Mouse (Mus musculus) adrenal gland, postnatal 10 days (tissue): ENCODE measurements at regions not wholly inside any gene's neighbourhood (a gene's known extent, or its start where the extent isn't known, plus 50 kb on each side); places are given as distances from the start of the nearest gene placed in this dataset.

Experiments used
- DNase-seq: peaks from one replicate; pipeline ENCODE4 v3.0.0; 2021; ENCODE audit warnings: mixed read lengths

- DNase-seq, result no peak
These were observed 105.8 kb upstream of the Rap2b start for GRCm38 (mm10) chr3:61255643-61256042.

- DNase-seq, result peak; percentile 51
These were observed 92.7 kb upstream of the Rap2b start for GRCm38 (mm10) chr3:61268453-61269335.

- no peak for DNase-seq
These were observed 75.4 kb upstream of the Rap2b start for GRCm38 (mm10) chr3:61285924-61286520.

GRCm38 (mm10) chr3:61288195-61288594, 73.2 kb upstream of the Rap2b start:
- no peak for DNase-seq

- DNase-seq, result no peak
These were observed 66.6 kb upstream of the Rap2b start for GRCm38 (mm10) chr3:61294855-61295254.

GRCm38 (mm10) chr3:61297290-61297689, 64.1 kb upstream of the Rap2b start:
- no peak for DNase-seq

- no peak for DNase-seq
These were observed 59.2 kb upstream of the Rap2b start for GRCm38 (mm10) chr3:61302214-61302613.

GRCm38 (mm10) chr3:61303485-61303884, 58.0 kb upstream of the Rap2b start:
- no peak for DNase-seq

- DNase-seq, result no peak
These were observed 55.1 kb upstream of the Rap2b start for GRCm38 (mm10) chr3:61306306-61306705.

- no peak for DNase-seq
These were observed 52.7 kb upstream of the Rap2b start for GRCm38 (mm10) chr3:61308764-61309163.

GRCm38 (mm10) chr3:61309197-61309596, 52.2 kb upstream of the Rap2b start:
- DNase-seq, result no peak
